Mouse (Mus musculus) kidney, embryonic 14.5 days (tissue): Measurements from ENCODE around the gene Dlg1. TPM values are rescaled to one million over a fixed set of nuclear protein-coding genes. Genes with fewer than 3 reads are reported as not detected.
"Not testable (repeated sequence)": the region's sequence is repeated elsewhere in the genome, so short reads cannot be mapped to it uniquely, and the experiment has no call there.

Experiments used
- ATAC-seq: fragments of 200-750 bp; cut with Nextera tagmentation; 2 replicates; pipeline ENCODE4 v1.8.0; 2017; ENCODE audit warnings: moderate number of reproducible peaks, mild to moderate bottlenecking, moderate TSS enrichment, moderate library complexity; ENCODE audit not compliant: low FRiP score, low TSS enrichment
- H3K27ac ChIP-seq: fragments of 300-500 bp; sonication (generic); 2 replicates; pipeline ENCODE4 v1.5.1; 2014; ENCODE audit warnings: low read depth, mild to moderate bottlenecking, low read length, moderate library complexity, mixed read lengths
- H3K27me3 ChIP-seq: fragments of 300-500 bp; sonication (generic); 2 replicates; pipeline ENCODE4 v1.6.1; 2014; ENCODE audit warnings: mild to moderate bottlenecking, low read length; ENCODE audit not compliant: control insufficient read depth, insufficient read depth
- H3K36me3 ChIP-seq: fragments of 300-500 bp; sonication (generic); 2 replicates; pipeline ENCODE4 v1.6.1; 2014; ENCODE audit warnings: low read length, mixed read lengths; ENCODE audit not compliant: control insufficient read depth, insufficient read depth
- H3K4me1 ChIP-seq: fragments of 300-500 bp; sonication (generic); 2 replicates; pipeline ENCODE4 v1.6.1; 2014; ENCODE audit warnings: low read length, mixed read lengths; ENCODE audit not compliant: control insufficient read depth, insufficient read depth
- H3K4me2 ChIP-seq: fragments of 300-500 bp; sonication (generic); replicated peaks from 2 replicates; pipeline ENCODE4 v1.6.1; 2014; ENCODE audit warnings: low read depth, mild to moderate bottlenecking, low read length
- H3K4me3 ChIP-seq: fragments of 300-500 bp; sonication (generic); 2 replicates; pipeline ENCODE4 v1.5.1; 2014; ENCODE audit warnings: mild to moderate bottlenecking, low read length
- H3K9ac ChIP-seq: fragments of 300-500 bp; sonication (generic); 2 replicates; pipeline ENCODE4 v1.6.1; 2014; ENCODE audit warnings: low read depth, mild to moderate bottlenecking, low read length, moderate library complexity
- H3K9me3 ChIP-seq: fragments of 300-500 bp; sonication (generic); 2 replicates; pipeline ENCODE4 v1.6.1; 2016; ENCODE audit warnings: low read length; ENCODE audit not compliant: control insufficient read depth
- WGBS: fragments of 180-500 bp; shearing (Covaris S2); extraction: QIAGEN DNeasy Blood & Tissue Kit; methylation state at CpG from one replicate; pipeline ENCODE4 v1.1.7; 2014; 5-methylcytosine and 5-hydroxymethylcytosine counted together
- polyA plus RNA-seq: library from polyadenylated mRNA; unstranded; fragments of >200 nt; fragmentation: Nextera tagmentation; extraction: Ambion mirVana; gene quantifications from 2 replicates; pipeline ENCODE4 v1.2.1, GENCODE M21; 2014

The Dlg1 gene
- polyA plus RNA-seq, 1 experiment from 2014 or later, result 35.4 TPM

DNA sequence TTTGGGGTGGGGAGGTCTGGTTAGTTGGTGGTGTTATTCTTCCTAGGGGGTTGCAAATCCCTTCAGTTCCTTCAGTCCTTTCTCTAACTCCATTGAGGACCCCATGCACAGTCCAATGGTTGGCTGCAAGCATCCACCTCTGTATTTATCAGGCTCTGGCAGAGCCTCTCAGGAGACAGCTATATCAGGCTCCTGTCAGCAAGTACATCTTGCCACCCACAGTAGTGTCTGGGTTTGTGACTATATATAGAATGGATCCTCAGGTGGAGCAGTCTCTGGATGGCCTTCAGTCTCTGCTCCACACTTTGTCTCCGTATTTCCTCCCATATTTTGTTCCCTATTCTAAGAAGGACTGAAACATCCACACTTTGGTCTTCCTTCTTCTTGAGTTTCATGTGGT, 67.7 kb downstream of the Dlg1 start:
- not testable (repeated sequence) for H3K4me1 ChIP-seq, H3K9me3 ChIP-seq, H3K27me3 ChIP-seq, H3K4me3 ChIP-seq, H3K27ac ChIP-seq, H3K4me2 ChIP-seq, H3K36me3 ChIP-seq, ATAC-seq, H3K9ac ChIP-seq
- WGBS, result 97% methylated on average over 1 of the region's 1 CpGs

- no peak overlapping the region for H3K9ac ChIP-seq
- H3K4me3 ChIP-seq, result no peak overlapping the region
- ATAC-seq, result no peak
- H3K9me3 ChIP-seq, result no peaks in the 10 kb centered on the region
- no peak overlapping the region for H3K4me2 ChIP-seq
- no peaks in the 10 kb centered on the region for H3K36me3 ChIP-seq
- 80% methylated on average over 4 of the region's 4 CpGs for WGBS
- H3K4me1 ChIP-seq, result no peaks in the 10 kb centered on the region
- no peak overlapping the region for H3K27ac ChIP-seq
- no peaks in the 10 kb centered on the region for H3K27me3 ChIP-seq
These were observed 73.8 kb downstream of the Dlg1 start for GRCm38 (mm10) chr16:31737081-31737480.

DNA sequence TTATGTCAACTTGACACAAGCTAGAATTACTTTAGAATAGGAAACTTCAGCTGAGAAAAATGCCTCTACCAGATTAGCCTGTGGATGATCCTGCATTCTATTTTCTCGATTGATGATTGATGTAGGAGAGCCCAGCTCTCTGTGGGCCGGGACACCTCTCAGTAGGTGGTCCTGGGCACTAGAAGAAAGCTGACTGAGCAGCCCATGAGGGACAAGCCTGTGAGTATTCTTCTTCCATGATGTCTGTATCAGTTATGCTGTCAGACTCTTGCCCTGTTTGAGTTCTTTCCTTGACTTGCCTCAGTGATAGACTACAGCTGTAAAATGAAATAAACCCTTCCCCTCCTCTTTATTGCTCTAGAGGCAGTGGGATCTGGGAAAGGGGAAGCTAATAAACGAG, 74.5 kb downstream of the Dlg1 start:
- H3K27me3 ChIP-seq, result no peaks in the 10 kb centered on the region
- no peaks in the 10 kb centered on the region for H3K4me1 ChIP-seq
- no peak overlapping the region for H3K27ac ChIP-seq
- WGBS, result 42% methylated on average over 3 of the region's 3 CpGs
- H3K36me3 ChIP-seq, result no peaks in the 10 kb centered on the region
- no peak overlapping the region for H3K4me2 ChIP-seq
- H3K9me3 ChIP-seq, result no peaks in the 10 kb centered on the region
- no peak overlapping the region for H3K9ac ChIP-seq
- H3K4me3 ChIP-seq, result no peak overlapping the region
- ATAC-seq, result no peak

- H3K9me3 ChIP-seq, result peaks cover 4% of the 10 kb centered on the region; the same call in 1 of the 2 replicates
- 63% methylated on average over 8 of the region's 8 CpGs for WGBS
- H3K27me3 ChIP-seq, result no peaks in the 10 kb centered on the region
- no peak overlapping the region for H3K4me3 ChIP-seq
- H3K4me1 ChIP-seq, result no peaks in the 10 kb centered on the region
- H3K4me2 ChIP-seq, result no peak overlapping the region
- H3K9ac ChIP-seq, result no peak overlapping the region
- H3K27ac ChIP-seq, result no peak overlapping the region
- H3K36me3 ChIP-seq, result no peaks in the 10 kb centered on the region
- ATAC-seq, result no peak
These were observed 77.0 kb downstream of the Dlg1 start for GRCm38 (mm10) chr16:31740271-31740670.

- no peaks in the 10 kb centered on the region for H3K36me3 ChIP-seq
- WGBS, result 73% methylated on average over 5 of the region's 5 CpGs
- no peak overlapping the region for H3K4me2 ChIP-seq
- H3K4me1 ChIP-seq, result no peaks in the 10 kb centered on the region
- H3K27me3 ChIP-seq, result no peaks in the 10 kb centered on the region
- H3K9ac ChIP-seq, result no peak overlapping the region
- no peak for ATAC-seq
- no peak overlapping the region for H3K4me3 ChIP-seq
- H3K9me3 ChIP-seq, result peaks cover 4% of the 10 kb centered on the region; the same call in 1 of the 2 replicates
- H3K27ac ChIP-seq, result no peak overlapping the region
These were observed 77.5 kb downstream of the Dlg1 start for GRCm38 (mm10) chr16:31740704-31741103.

DNA sequence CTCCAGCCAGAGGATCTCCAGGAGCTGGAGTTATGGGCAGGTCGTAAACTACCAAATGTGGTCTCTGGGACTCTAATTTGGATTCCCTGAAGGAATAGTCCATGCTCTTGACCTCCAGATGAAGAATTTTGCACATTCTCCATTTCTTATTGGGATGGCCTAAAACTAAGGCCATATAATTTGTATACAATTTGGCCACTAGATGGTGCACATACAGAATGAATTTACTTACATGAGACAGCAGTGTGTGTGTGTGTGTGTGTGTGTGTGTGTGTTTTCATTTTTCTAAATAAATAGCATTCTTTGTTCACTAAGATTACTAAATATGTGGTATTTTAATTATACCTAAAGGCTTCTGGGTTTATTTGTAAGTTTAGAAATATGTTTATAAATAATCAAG, 87.3 kb downstream of the Dlg1 start:
- Histone ChIP-seq H3K36me3 (0 out of 2 replicates have a peak, but pooled peaks cover 3% of the 10 kb centered on the region), H3K4me2 (no peak overlapping the region), H3K4me1 (no peaks in the 10 kb centered on the region), H3K27ac (no peak overlapping the region), H3K27me3 (no peaks in the 10 kb centered on the region), H3K9ac (no peak overlapping the region), H3K4me3 (no peak overlapping the region), H3K9me3 (no peaks in the 10 kb centered on the region)
- no peak for ATAC-seq
- 86% methylated on average over 1 of the region's 1 CpGs for WGBS

DNA sequence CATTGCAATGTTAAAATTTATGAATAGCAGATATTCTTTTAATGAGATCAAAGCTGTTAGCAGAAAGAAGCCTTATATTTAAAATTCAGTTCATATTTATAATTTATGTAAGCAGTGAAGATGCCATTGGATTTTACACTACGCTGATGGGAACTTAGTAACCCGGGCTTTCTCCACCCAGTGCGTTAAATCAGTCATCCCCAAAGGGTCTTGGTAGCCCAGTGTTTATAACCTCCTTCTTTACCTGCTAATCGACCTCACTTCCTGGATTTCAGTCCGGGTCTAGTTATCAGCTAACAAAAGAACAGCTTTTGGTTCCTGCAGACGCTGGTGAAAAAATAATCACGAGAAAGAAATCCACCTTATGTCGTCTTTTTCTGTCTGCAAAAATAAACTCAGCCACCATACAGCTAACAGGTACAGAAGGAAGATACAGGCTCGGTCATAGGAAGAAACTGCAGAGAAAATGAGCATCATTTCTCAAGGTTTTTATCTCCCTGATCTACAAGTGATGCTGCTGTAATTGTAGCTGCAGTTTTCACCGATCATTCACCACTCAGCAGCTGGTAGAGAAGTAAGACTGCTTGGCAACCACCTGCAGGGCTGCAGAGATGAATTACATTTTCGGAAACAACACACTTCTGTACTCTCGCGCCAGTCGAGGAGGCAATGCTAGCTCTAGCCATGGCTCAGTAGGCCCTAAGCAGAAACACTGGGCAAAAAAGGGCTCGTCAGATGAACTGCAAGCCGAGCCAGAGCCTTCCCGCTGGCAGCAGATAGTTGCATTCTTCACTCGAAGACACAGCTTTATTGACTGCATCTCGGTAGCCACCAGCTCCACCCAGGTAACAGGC, 91.2 kb downstream of the Dlg1 start:
- Histone ChIP-seq H3K9ac (no peak overlapping the region), H3K36me3 (no peaks in the 10 kb centered on the region), H3K9me3 (no peaks in the 10 kb centered on the region), H3K27me3 (no peaks in the 10 kb centered on the region), H3K4me3 (no peak overlapping the region), H3K4me2 (no peak overlapping the region), H3K27ac (no peak overlapping the region), H3K4me1 (no peaks in the 10 kb centered on the region)
- no peak for ATAC-seq
- WGBS, result 71% methylated on average over 19 of the region's 19 CpGs

DNA sequence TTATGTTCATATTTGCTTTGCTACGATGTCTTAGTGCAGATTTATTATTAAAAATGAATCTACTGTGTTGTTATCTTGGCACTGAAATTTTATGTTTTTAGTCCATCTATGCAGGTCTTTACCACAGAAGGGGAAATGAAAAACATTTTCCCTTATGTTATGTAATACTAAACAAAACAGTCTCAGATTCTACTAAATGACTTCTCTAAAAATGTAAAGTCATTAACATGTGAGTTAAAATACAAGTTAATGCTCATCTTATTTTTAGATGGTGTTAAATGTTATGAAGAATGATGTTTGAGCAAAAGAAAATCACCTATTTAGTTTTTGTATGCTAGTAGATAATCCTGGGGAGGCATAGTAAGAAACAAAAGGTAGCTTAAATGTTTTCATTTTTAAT, 91.8 kb downstream of the Dlg1 start:
- Histone ChIP-seq H3K27me3 (no peaks in the 10 kb centered on the region), H3K4me3 (no peak overlapping the region), H3K36me3 (no peaks in the 10 kb centered on the region), H3K9ac (no peak overlapping the region), H3K9me3 (no peaks in the 10 kb centered on the region), H3K4me2 (no peak overlapping the region), H3K27ac (no peak overlapping the region), H3K4me1 (no peaks in the 10 kb centered on the region)
- no peak for ATAC-seq
- WGBS, result 88% methylated on average over 1 of the region's 1 CpGs

DNA sequence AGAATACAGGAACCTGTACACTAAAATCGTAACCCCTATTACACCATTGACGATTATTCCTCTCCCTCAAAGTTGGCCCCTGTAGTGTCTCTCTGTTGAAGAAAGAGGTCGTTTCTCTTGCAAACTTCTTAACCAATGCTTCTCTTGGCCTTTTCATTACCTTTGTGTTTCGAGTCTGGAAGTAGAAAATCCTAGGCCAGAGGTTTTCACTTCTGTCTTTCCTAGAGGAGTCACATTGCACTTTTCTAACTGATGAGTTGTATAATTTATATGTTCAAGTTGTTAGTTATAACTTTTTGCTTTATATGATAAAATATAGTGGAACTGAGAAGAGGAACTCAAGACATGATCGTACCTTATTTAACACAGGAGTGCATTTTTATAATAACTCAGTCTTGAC, 93.2 kb downstream of the Dlg1 start:
- Histone ChIP-seq H3K27me3 (no peaks in the 10 kb centered on the region), H3K27ac (no peak overlapping the region), H3K9me3 (no peaks in the 10 kb centered on the region), H3K4me2 (no peak overlapping the region), H3K9ac (no peak overlapping the region), H3K4me3 (no peak overlapping the region), H3K36me3 (no peaks in the 10 kb centered on the region), H3K4me1 (no peaks in the 10 kb centered on the region)
- WGBS, result 90% methylated on average over 5 of the region's 5 CpGs
- no peak for ATAC-seq
